Mouse (Mus musculus) limb, embryonic 15.5 days (tissue): ENCODE results near the gene Gm10801. TPM values are rescaled to one million over a fixed set of nuclear protein-coding genes. Genes with fewer than 3 reads are reported as not detected.
"Not testable (repeated sequence)": the region's sequence is repeated elsewhere in the genome, so short reads cannot be mapped to it uniquely, and the experiment has no call there.

Source experiments
- ATAC-seq: fragments of 200-750 bp; cut with Nextera tagmentation; 2 replicates; pipeline ENCODE4 v1.8.0; 2017; ENCODE audit warnings: low read depth, moderate TSS enrichment; ENCODE audit not compliant: insufficient number of reproducible peaks, low FRiP score, low TSS enrichment
- H3K27ac ChIP-seq: fragments of 300-500 bp; sonication (generic); 2 replicates; pipeline ENCODE4 v1.5.1; 2015; ENCODE audit warnings: moderate library complexity, mild to moderate bottlenecking, inconsistent platforms
- H3K27me3 ChIP-seq: fragments of 300-500 bp; sonication (generic); 2 replicates; pipeline ENCODE4 v1.6.1; 2015; ENCODE audit warnings: inconsistent platforms
- H3K36me3 ChIP-seq: fragments of 300-500 bp; sonication (generic); 2 replicates; pipeline ENCODE4 v1.6.1; 2015; ENCODE audit warnings: inconsistent platforms
- H3K4me1 ChIP-seq: fragments of 300-500 bp; sonication (generic); 2 replicates; pipeline ENCODE4 v1.6.1; 2015; ENCODE audit warnings: inconsistent platforms
- H3K4me2 ChIP-seq: fragments of 300-500 bp; sonication (generic); 2 replicates; pipeline ENCODE4 v1.6.1; 2015; ENCODE audit warnings: mild to moderate bottlenecking, inconsistent platforms
- H3K4me3 ChIP-seq: fragments of 300-500 bp; sonication (generic); 2 replicates; pipeline ENCODE4 v1.5.1; 2015; ENCODE audit warnings: mild to moderate bottlenecking, inconsistent platforms
- H3K9ac ChIP-seq: fragments of 300-500 bp; sonication (generic); 2 replicates; pipeline ENCODE4 v1.6.1; 2015; ENCODE audit warnings: inconsistent platforms
- H3K9me3 ChIP-seq: fragments of 300-500 bp; sonication (generic); 2 replicates; pipeline ENCODE4 v1.6.1; 2016; ENCODE audit warnings: inconsistent platforms
- WGBS: fragments of 180-500 bp; shearing (Covaris S2); methylation state at CpG from one replicate; pipeline ENCODE4 v1.1.7; 2015; 5-methylcytosine and 5-hydroxymethylcytosine counted together
- polyA plus RNA-seq: library from polyadenylated mRNA; unstranded; fragments of >200 nt; fragmentation: Nextera tagmentation; extraction: Ambion mirVana; gene quantifications from 2 replicates; pipeline ENCODE4 v1.2.1, GENCODE M21; 2015

Gene Gm10801
- not detected in 2 replicates for polyA plus RNA-seq

DNA sequence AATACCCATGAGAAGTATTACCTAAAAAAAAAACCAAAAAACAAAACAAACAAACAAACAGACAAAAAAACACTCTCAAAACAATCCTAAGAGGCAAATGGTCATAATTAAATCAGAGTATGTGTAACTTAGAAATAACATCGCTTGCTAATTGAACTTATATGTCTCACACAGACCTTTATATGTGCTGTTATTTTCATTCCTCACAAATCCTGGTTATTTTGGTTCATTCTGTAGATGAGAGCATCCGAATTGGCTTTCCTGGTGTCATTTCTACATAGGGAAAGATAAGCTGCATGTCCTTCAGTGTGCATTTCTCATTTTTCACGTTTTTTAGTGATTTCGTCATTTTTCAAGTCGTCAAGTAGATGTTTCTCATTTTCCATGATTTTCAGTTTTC, at the start of gene Gm10801:
TSS of gene Gm10801 (plus strand) at position 301 of the 400 bp plus-strand sequence.
- H3K4me1 ChIP-seq, H3K27ac ChIP-seq, H3K9ac ChIP-seq, H3K9me3 ChIP-seq, H3K4me3 ChIP-seq, H3K27me3 ChIP-seq, H3K36me3 ChIP-seq, H3K4me2 ChIP-seq, ATAC-seq: not testable (repeated sequence)
- WGBS = 77% methylated on average over 4 of the region's 5 CpGs

DNA sequence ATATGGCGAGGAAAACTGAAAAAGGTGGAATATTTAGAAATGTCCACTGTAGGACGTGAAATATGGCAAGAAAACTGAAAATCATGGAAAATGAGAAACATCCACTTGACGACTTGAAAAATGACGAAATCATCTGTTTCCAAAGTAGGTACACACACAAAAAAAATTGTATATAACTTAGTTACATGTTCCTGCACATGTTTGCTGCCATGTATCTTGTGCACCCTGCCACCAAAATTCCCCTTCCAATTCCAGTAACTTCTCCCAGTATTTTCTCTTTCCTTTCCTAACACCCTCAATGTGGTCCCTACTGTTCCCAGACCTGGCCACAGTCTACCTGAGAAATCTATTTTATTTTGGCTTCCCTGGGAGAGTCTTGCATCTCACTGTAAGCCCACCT, 5.2 kb downstream of the Gm10801 start, which contains the start of gene Gm10800:
TSS of gene Gm10800 (minus strand) at position 101 of the 400 bp plus-strand sequence.
- 85% methylated on average over 4 of the region's 4 CpGs for WGBS
- H3K27ac ChIP-seq, H3K27me3 ChIP-seq, H3K4me2 ChIP-seq, ATAC-seq, H3K9me3 ChIP-seq, H3K4me1 ChIP-seq, H3K9ac ChIP-seq, H3K36me3 ChIP-seq, H3K4me3 ChIP-seq: not testable (repeated sequence)

DNA sequence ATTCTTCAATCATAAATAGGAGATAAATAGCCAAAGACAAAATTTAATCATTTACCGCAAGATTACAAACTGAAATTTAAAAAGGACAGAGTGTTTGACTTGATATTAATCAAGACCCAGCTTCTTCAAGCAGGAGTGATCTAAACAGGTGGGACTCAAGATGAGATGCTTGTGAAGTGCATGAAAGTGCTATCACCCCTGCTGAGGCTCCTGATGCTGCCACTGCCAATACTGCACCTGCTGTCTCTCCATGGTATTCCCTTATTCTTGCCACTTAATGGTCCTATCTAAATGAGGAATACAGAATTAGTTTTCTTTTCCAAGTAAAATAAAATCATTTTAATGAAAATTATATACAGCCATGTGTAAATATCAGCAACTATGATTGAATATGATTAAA, 35.5 kb downstream of the Gm10801 start:
- H3K36me3 ChIP-seq = no peaks in the 10 kb centered on the region
- no peak overlapping the region for H3K4me2 ChIP-seq
- H3K9me3 ChIP-seq = no peaks in the 10 kb centered on the region
- H3K27me3 ChIP-seq = no peaks in the 10 kb centered on the region
- no peak overlapping the region for H3K9ac ChIP-seq
- H3K27ac ChIP-seq = no peak overlapping the region
- ATAC-seq = no peak
- H3K4me1 ChIP-seq = no peaks in the 10 kb centered on the region
- 95% methylated on average over 1 of the region's 1 CpGs for WGBS
- no peak overlapping the region for H3K4me3 ChIP-seq

Other genes starting within 250 kb of the Gm10801 start
- 1.7 TPM in 2 replicates for gene Gm10800, start 5.1 kb downstream of the Gm10801 start, polyA plus RNA-seq